ENCODE assay signal across 21 mouse cellular contexts in the genomic region with DNA sequence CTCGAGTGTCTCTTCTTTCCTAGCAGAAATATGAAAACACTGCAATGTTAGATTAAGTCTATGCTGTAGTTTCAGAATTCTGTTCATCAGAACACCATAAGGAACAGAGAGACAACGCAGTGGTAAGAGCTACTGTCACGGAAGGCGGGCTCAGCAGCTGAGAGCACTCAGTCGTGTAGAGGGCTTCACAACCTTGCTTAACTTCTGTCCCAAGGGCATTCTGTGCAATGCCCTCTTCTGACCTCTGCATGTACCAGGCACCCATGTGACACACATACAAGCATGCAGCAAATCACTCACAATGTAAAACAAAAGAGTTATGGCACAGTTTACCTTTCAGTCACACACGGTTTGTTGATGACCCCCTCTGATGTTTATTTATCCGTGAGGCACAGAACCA. TPM values are rescaled to one million over a fixed set of nuclear protein-coding genes. Genes with fewer than 3 reads are reported as not detected.
DNase-seq lines count a peak whose midpoint lies in the region.
"Had no signal": no experiment of that assay in that cellular context is flagged by ENCODE, and none has a peak within 500 bp of the region (broad histone marks: within the 10 kb centered on the region; RNA-seq: fewer than 3 reads in every experiment).

No protein-coding gene starts in this region.

- no peaks in the 10 kb centered on the region for H3K36me3 ChIP-seq in splenic B cell, adult 2 months (ENCODE audit: control insufficient read depth, insufficient read depth, low read length, poor library complexity, severe bottlenecking)
- H3K36me3 ChIP-seq in hindbrain, embryonic 10.5 days: peaks cover 59% of the 10 kb centered on the region

- H3K27ac ChIP-seq in hindbrain, embryonic 10.5 days: no peak overlapping the region
- H3K27ac ChIP-seq: embryonic facial prominence, embryonic 15.5 days; forebrain, embryonic 10.5 days; hindbrain, embryonic 12.5 days; limb, embryonic 10.5 days; midbrain, embryonic 12.5 days; neural tube, embryonic 13.5 days had no signal

- no peaks in the 10 kb centered on the region for H3K27me3 ChIP-seq in splenic B cell, adult 2 months (ENCODE audit: control insufficient read depth, insufficient read depth, low read length, poor library complexity, severe bottlenecking)
- no peaks in the 10 kb centered on the region for H3K27me3 ChIP-seq in hindbrain, embryonic 10.5 days (ENCODE audit: insufficient read depth, poor library complexity, severe bottlenecking)
- H3K27me3 ChIP-seq: embryonic facial prominence, embryonic 15.5 days; heart, embryonic 12.5 days; hindbrain, embryonic 12.5 days; midbrain, embryonic 12.5 days; neural tube, embryonic 13.5 days had no signal

- H3K4me1 ChIP-seq in hindbrain, embryonic 10.5 days (replicated peaks): no peaks in the 10 kb centered on the region
- H3K4me1 ChIP-seq: embryonic facial prominence, embryonic 15.5 days; forebrain, embryonic 10.5 days; hindbrain, embryonic 12.5 days; limb, embryonic 10.5 days; midbrain, embryonic 12.5 days; neural tube, embryonic 13.5 days had no signal

- peak; percentile 84 for DNase-seq in heart, adult 11 months
- DNase-seq in heart, adult 18-20 months: no peak
- peak; percentile 17 for DNase-seq in kidney, adult 9 months
- no peak for DNase-seq in kidney, postnatal 4 days
- peak; percentile 21 for DNase-seq in spleen, adult 12 weeks (ENCODE audit: low spot score)
- DNase-seq in spleen, postnatal 4 days (ENCODE audit: low spot score in 2 of 2): no peak
- peak; percentile 87 for DNase-seq in splenic B cell, adult 2 months (ENCODE audit: low read depth, low spot score)
- no peak for DNase-seq in hindbrain, embryonic 10.5 days (ENCODE audit: low spot score)
- DNase-seq: cerebellum, adult 11 months; cerebellum, postnatal 10 days; embryo, embryonic 11 days; forebrain, postnatal 0 days; gastrocnemius, postnatal 36 days; lung, adult 2 months had no signal

- H3K4me3 ChIP-seq in hindbrain, embryonic 10.5 days: no peak overlapping the region
- H3K4me3 ChIP-seq: embryonic facial prominence, embryonic 15.5 days; forebrain, embryonic 10.5 days; heart, embryonic 12.5 days; hindbrain, embryonic 12.5 days; limb, embryonic 10.5 days; midbrain, embryonic 12.5 days; neural tube, embryonic 13.5 days had no signal

- 81% methylated on average over 7 of the region's 7 CpGs for WGBS in hindbrain, embryonic 10.5 days

- no peaks in the 10 kb centered on the region for H3K9me3 ChIP-seq in hindbrain, embryonic 10.5 days
- H3K9me3 ChIP-seq: embryonic facial prominence, embryonic 15.5 days; forebrain, embryonic 10.5 days; heart, embryonic 12.5 days; hindbrain, embryonic 12.5 days; limb, embryonic 10.5 days; midbrain, embryonic 12.5 days; neural tube, embryonic 13.5 days had no signal

RNA-seq across cellular contexts. Expression of a gene that starts 37.5 kb away (rescaled TPM):
- total RNA-seq in heart, adult 18-20 months (2021): 10 to 100 TPM; 89.5 to 93.9 TPM
- 56.5 and 71.5 TPM in 2 replicates for polyA plus RNA-seq in hindbrain, embryonic 10.5 days (2016; fragmentation: Nextera tagmentation; extraction: Ambion mirVana)

Comparison
In these comparisons a context has a peak if more than half of its experiments do, and no peak if none do; other contexts are left out.
1. DNase-seq: peak in heart, adult 11 months (single experiment), kidney, adult 9 months (single experiment), spleen, adult 12 weeks (single experiment) and splenic B cell, adult 2 months (single experiment); none in heart, adult 18-20 months (0 of 2), kidney, postnatal 4 days (0 of 2), spleen, postnatal 4 days (0 of 2) and hindbrain, embryonic 10.5 days (single experiment).